Mouse (Mus musculus) midbrain, embryonic 16.5 days (tissue): ENCODE results near the gene Gm45808. TPM values are rescaled to one million over a fixed set of nuclear protein-coding genes. Genes with fewer than 3 reads are reported as not detected.

Source experiments
- ATAC-seq: fragments of 200-750 bp; cut with Nextera tagmentation; 2 replicates; pipeline ENCODE4 v1.8.0; 2017; ENCODE audit warnings: moderate TSS enrichment
- H3K27ac ChIP-seq: fragments of 300-500 bp; sonication (generic); 2 replicates; pipeline ENCODE4 v1.5.1; 2014; ENCODE audit warnings: mild to moderate bottlenecking, low read length, mixed read lengths
- H3K27me3 ChIP-seq: fragments of 300-500 bp; sonication (generic); 2 replicates; pipeline ENCODE4 v1.6.1; 2014; ENCODE audit warnings: low read depth, low read length, mixed read lengths; ENCODE audit not compliant: control insufficient read depth, insufficient read depth
- H3K36me3 ChIP-seq: fragments of 300-500 bp; sonication (generic); 2 replicates; pipeline ENCODE4 v1.6.1; 2014; ENCODE audit warnings: mild to moderate bottlenecking, low read length, moderate library complexity, mixed read lengths; ENCODE audit not compliant: control insufficient read depth, insufficient read depth
- H3K4me1 ChIP-seq: fragments of 300-500 bp; sonication (generic); 2 replicates; pipeline ENCODE4 v1.6.1; 2014; ENCODE audit warnings: mild to moderate bottlenecking, low read length, mixed read lengths; ENCODE audit not compliant: control insufficient read depth, insufficient read depth
- H3K4me2 ChIP-seq: fragments of 300-500 bp; sonication (generic); 2 replicates; pipeline ENCODE4 v1.6.1; 2014; ENCODE audit warnings: mild to moderate bottlenecking, low read length, mixed read lengths
- H3K4me3 ChIP-seq: fragments of 300-500 bp; sonication (generic); 2 replicates; pipeline ENCODE4 v1.5.1; 2014; ENCODE audit warnings: low read depth, mild to moderate bottlenecking, low read length, moderate library complexity, mixed read lengths
- H3K9ac ChIP-seq: fragments of 300-500 bp; sonication (generic); 2 replicates; pipeline ENCODE4 v1.6.1; 2014; ENCODE audit warnings: low read depth, low read length, mixed read lengths
- H3K9me3 ChIP-seq: fragments of 300-500 bp; sonication (generic); replicated peaks from 2 replicates; pipeline ENCODE4 v1.6.1; 2014; ENCODE audit warnings: mild to moderate bottlenecking, low read length, mixed read lengths; ENCODE audit not compliant: control insufficient read depth, poor library complexity, severe bottlenecking
- WGBS: fragments of 180-500 bp; shearing (Covaris S2); extraction: QIAGEN DNeasy Blood & Tissue Kit; methylation state at CpG from one replicate; pipeline ENCODE4 v1.1.7; 2014; 5-methylcytosine and 5-hydroxymethylcytosine counted together
- polyA plus RNA-seq: library from polyadenylated mRNA; unstranded; fragments of >200 nt; fragmentation: Nextera tagmentation; extraction: Ambion mirVana; gene quantifications from 2 replicates; pipeline ENCODE4 v1.2.1, GENCODE M21; 2015

The Gm45808 gene
- polyA plus RNA-seq, 1 experiment from 2014 or later: not detected

GRCm38 (mm10) chr7:45434203-45435015 is 52.2 kb downstream of the Gm45808 start, which contains the start of gene Gys1:
Gene Gys1, plus strand, starts transcription at chr7:45434844.
- WGBS: under 1% methylated on average over 44 of the region's 45 CpGs
- peak; percentile 97 for ATAC-seq

DNA sequence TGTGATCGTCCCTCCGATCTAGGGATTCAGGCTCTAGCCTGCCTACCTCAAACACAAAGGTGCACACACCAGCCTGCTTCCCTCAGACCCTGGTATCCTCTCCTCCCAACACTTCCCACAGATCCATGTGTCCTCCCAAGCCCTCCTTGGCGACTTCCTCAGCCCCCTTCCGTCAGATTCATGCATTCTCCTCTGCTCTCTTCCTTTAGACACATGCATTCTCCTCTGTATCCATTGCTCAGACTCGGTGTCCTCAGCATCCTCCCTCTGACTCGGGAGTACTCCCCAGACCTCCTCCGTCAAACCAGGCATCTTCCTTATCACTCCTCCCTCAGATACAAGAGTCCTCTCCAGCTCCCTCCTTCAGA is 52.8 kb downstream of the Gm45808 start:
- ATAC-seq: no peak; the same call in none of the 2 replicates
- Histone ChIP-seq H3K9me3 (no peaks in the 10 kb centered on the region), H3K9ac (peak overlapping the region; percentile 85), H3K27me3 (no peaks in the 10 kb centered on the region), H3K36me3 (peaks cover 10% of the 10 kb centered on the region; the same call in 1 of the 2 replicates), H3K4me3 (peak overlapping the region; percentile 87), H3K4me2 (peak overlapping the region; percentile 90), H3K4me1 (peaks cover 30% of the 10 kb centered on the region), H3K27ac (peak overlapping the region; percentile 87)
- WGBS: 2% methylated on average over 7 of the region's 7 CpGs

More at GRCm38 (mm10) chr7:45434203-45435015, 52.2 kb downstream of the Gm45808 start, which contains the start of gene Gys1:
- Histone ChIP-seq H3K4me2 (peak within 1 kb of the TSS; percentile 90), H3K9ac (peak within 1 kb of the TSS; percentile 85), H3K27me3 (no peaks in the 10 kb centered on the region), H3K4me1 (peaks cover 30% of the 10 kb centered on the region), H3K9me3 (no peaks in the 10 kb centered on the region), H3K4me3 (peak within 1 kb of the TSS; percentile 87), H3K36me3 (peaks cover 5% of the 10 kb centered on the region; the same call in 1 of the 2 replicates), H3K27ac (peak within 1 kb of the TSS; percentile 87)

DNA sequence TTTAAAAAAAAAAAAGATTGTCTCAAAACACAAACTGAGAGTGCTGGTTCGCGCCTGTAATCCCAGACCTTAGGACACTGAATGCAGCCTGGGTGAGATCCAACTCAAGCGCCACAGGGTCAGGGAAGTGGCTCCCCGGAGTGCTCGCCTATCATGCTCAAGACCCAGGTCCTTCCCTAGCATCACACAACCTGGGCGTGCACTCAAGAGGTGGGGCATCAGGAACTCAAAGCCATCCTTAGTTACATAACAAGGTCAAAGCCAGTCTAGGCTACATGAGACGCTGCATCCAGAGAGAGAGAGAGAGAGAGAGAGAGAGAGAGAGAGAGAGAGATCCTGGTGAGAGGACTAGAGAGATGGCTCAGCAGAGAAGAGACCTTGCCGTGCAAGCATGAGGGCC is 60.1 kb downstream of the Gm45808 start:
- Histone ChIP-seq H3K4me3 (no peak overlapping the region), H3K9me3 (no peaks in the 10 kb centered on the region), H3K27ac (no peak overlapping the region), H3K9ac (no peak overlapping the region), H3K4me2 (no peak overlapping the region), H3K27me3 (no peaks in the 10 kb centered on the region), H3K4me1 (no peaks in the 10 kb centered on the region), H3K36me3 (peaks cover 58% of the 10 kb centered on the region)
- 96% methylated on average over 8 of the region's 8 CpGs for WGBS
- no peak for ATAC-seq

- Histone ChIP-seq H3K27ac (no peak overlapping the region), H3K9me3 (no peaks in the 10 kb centered on the region), H3K27me3 (peaks cover 46% of the 10 kb centered on the region), H3K36me3 (peaks cover 40% of the 10 kb centered on the region), H3K9ac (no peak overlapping the region), H3K4me3 (no peak overlapping the region), H3K4me2 (no peak overlapping the region), H3K4me1 (no peaks in the 10 kb centered on the region)
- ATAC-seq: no peak
- WGBS: 94% methylated on average over 14 of the region's 14 CpGs
These were observed 65.4 kb downstream of the Gm45808 start for GRCm38 (mm10) chr7:45421194-45421593.

DNA sequence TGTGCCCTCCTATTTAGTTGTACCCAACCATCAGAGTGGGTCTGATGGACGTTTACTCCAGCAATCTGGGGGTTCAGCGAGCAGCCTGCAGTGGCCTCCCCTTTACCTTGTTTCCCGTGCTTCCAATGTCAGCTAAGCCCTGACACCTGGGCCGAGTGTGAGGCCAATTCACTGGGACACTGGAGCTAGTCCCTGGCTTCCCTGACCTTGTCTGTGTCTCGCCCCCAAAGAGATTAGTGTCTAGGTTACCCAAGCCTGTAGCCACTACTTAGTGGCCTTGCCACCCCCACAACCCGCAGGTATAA is 66.0 kb downstream of the Gm45808 start, which contains the start of gene Lhb:
Lhb (plus strand) TSS at position 206 of the 305 bp plus-strand sequence.
- whole genome bisulfite sequencing: 49% methylated on average over 6 of the region's 6 CpGs

GRCm38 (mm10) chr7:45419859-45420614 is 66.6 kb downstream of the Gm45808 start:
- H3K4me1 ChIP-seq: no peaks in the 10 kb centered on the region
- no peak for ATAC-seq
- H3K9me3 ChIP-seq: no peaks in the 10 kb centered on the region
- WGBS: 13% methylated on average over 27 of the region's 27 CpGs
- peaks cover 58% of the 10 kb centered on the region for H3K27me3 ChIP-seq
- peaks cover 36% of the 10 kb centered on the region for H3K36me3 ChIP-seq
- H3K9ac ChIP-seq: no peak overlapping the region
- H3K27ac ChIP-seq: no peak overlapping the region
- no peak overlapping the region for H3K4me2 ChIP-seq
- no peak overlapping the region for H3K4me3 ChIP-seq

More for the DNA sequence above, 66.0 kb downstream of the Gm45808 start, which contains the start of gene Lhb:
- ATAC-seq: no peak
- Histone ChIP-seq H3K4me1 (no peaks in the 10 kb centered on the region), H3K27me3 (peaks cover 53% of the 10 kb centered on the region), H3K4me3 (no peak within 1 kb of the TSS), H3K4me2 (no peak within 1 kb of the TSS), H3K9ac (no peak within 1 kb of the TSS), H3K27ac (no peak within 1 kb of the TSS), H3K36me3 (peaks cover 40% of the 10 kb centered on the region), H3K9me3 (no peaks in the 10 kb centered on the region)

DNA sequence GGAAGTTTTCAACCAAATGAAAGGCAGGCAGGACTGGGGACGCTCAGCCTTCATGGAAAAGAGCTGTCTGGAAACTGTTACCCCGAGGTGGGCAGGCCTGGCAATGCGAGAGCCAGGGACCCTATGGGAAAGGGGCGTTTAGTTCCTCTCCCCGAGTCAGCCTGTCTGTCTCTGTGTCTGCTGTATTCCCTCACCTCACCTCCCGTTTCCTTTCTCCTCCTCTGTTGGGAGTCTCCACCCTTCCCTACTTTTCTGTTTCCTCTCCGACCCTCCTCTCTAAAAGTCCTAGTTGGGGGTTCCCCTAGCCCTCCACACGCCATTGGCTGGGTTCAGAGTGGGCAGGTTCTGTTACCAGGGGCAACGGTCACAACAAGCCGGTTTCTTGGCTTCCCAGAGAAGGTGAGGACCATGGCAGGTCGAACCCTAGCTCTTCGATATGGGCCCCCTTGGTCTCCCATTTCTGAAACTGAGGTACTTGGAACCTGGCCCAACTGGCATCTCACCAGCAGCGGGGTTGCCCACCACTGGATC is 68.6 kb downstream of the Gm45808 start:
- no peak overlapping the region for H3K4me3 ChIP-seq
- H3K4me1 ChIP-seq: peaks cover 7% of the 10 kb centered on the region
- peaks cover 78% of the 10 kb centered on the region for H3K27me3 ChIP-seq
- no peaks in the 10 kb centered on the region for H3K9me3 ChIP-seq
- ATAC-seq: no peak
- H3K36me3 ChIP-seq: peaks cover 18% of the 10 kb centered on the region
- 14% methylated on average over 13 of the region's 13 CpGs for WGBS
- H3K4me2 ChIP-seq: no peak overlapping the region
- no peak overlapping the region for H3K9ac ChIP-seq
- H3K27ac ChIP-seq: no peak overlapping the region
